Mouse (Mus musculus) ES-E14 (cell line): ENCODE data around the gene Hrg. TPM values are rescaled to one million over a fixed set of nuclear protein-coding genes. Genes with fewer than 3 reads are reported as not detected.

Experiments
- DNase-seq: peaks from one replicate; pipeline ENCODE4 v3.0.0-alpha.2; 2013; ENCODE audit warnings: low read depth, low spot score
- H3K27ac ChIP-seq: 2 replicates; pipeline ENCODE4 v1.5.1; 2012; ENCODE audit warnings: low read depth, mild to moderate bottlenecking, low read length, moderate library complexity, mixed read lengths; ENCODE audit not compliant: poor library complexity, insufficient read depth, severe bottlenecking
- H3K36me3 ChIP-seq: 2 replicates; pipeline ENCODE4 v1.6.1; 2012; ENCODE audit warnings: mild to moderate bottlenecking, low read length, moderate library complexity, mixed read lengths; ENCODE audit not compliant: control insufficient read depth, poor library complexity, insufficient read depth, severe bottlenecking
- H3K4me1 ChIP-seq, 2 experiments: fragments of 150-350 bp in 1 of 2; sonication (generic) in 1 of 2; 2 replicates each; pipeline ENCODE4 v1.6.1; 2012; ENCODE audit warnings: low read length in 2 of 2, mild to moderate bottlenecking in 1 of 2, mixed read lengths in 1 of 2; ENCODE audit not compliant: control insufficient read depth in 2 of 2, insufficient read depth in 2 of 2, poor library complexity in 1 of 2
- H3K4me3 ChIP-seq, 2 experiments: fragments of 150-350 bp in 1 of 2; sonication (generic) in 1 of 2; 2 replicates each; pipeline ENCODE4 v1.5.1; 2012; ENCODE audit warnings: low read length in 2 of 2, low read depth in 1 of 2, mild to moderate bottlenecking in 1 of 2, mixed read lengths in 1 of 2; ENCODE audit not compliant: insufficient read depth in 1 of 2, poor library complexity in 1 of 2, severe bottlenecking in 1 of 2
- H3K9ac ChIP-seq: 2 replicates; pipeline ENCODE4 v1.6.1; 2012; ENCODE audit warnings: low read depth, mild to moderate bottlenecking, low read length, mixed read lengths; ENCODE audit not compliant: poor library complexity, insufficient read depth, severe bottlenecking
- H3K9me3 ChIP-seq: fragments of 150-350 bp; sonication (generic); 2 replicates; pipeline ENCODE4 v1.6.1; 2012; ENCODE audit warnings: low read depth, mild to moderate bottlenecking, low read length; ENCODE audit not compliant: control insufficient read depth, insufficient read depth
- CHD2 ChIP-seq: IDR thresholded peaks from 2 replicates; pipeline ENCODE4 v1.6.1; 2014; ENCODE audit warnings: mild to moderate bottlenecking, low read depth, low read length, inconsistent platforms
- HCFC1 ChIP-seq: IDR thresholded peaks from 2 replicates; pipeline ENCODE4 v1.6.1; 2012; ENCODE audit warnings: low read length, inconsistent platforms, borderline replicate concordance; ENCODE audit not compliant: insufficient read depth
- MAFK ChIP-seq: IDR thresholded peaks from 2 replicates; pipeline ENCODE4 v1.6.1; 2014; ENCODE audit warnings: mild to moderate bottlenecking, low read depth, low read length, inconsistent platforms; ENCODE audit not compliant: insufficient read depth
- ZC3H11A ChIP-seq: IDR thresholded peaks from 2 replicates; pipeline ENCODE4 v1.6.1; 2012; ENCODE audit warnings: low read depth, mild to moderate bottlenecking, inconsistent platforms, low read length, borderline replicate concordance
- ZNF384 ChIP-seq: IDR thresholded peaks from 2 replicates; pipeline ENCODE4 v1.6.1; 2012; ENCODE audit warnings: low read depth, low read length, inconsistent platforms
- in situ Hi-C, 2 experiments: fragments of 600-800 bp; cut with MboI; formaldehyde crosslinking; loops; one replicate each; pipeline ENCODE4 v1.15.1; 2025; ENCODE audit warnings: low sequenced_read_pairs in 2 of 2, inconsistent platforms in 1 of 2; ENCODE audit not compliant: unreplicated experiment in 2 of 2
- total RNA-seq: library from RNA; depleted of rRNA; stranded (reverse); fragments of 300-350 nt; gene quantifications from 2 replicates; pipeline ENCODE4 v1.2.3, GENCODE M21; 2012

The Hrg gene
- total RNA-seq, 1 experiment, result not detected

DNA sequence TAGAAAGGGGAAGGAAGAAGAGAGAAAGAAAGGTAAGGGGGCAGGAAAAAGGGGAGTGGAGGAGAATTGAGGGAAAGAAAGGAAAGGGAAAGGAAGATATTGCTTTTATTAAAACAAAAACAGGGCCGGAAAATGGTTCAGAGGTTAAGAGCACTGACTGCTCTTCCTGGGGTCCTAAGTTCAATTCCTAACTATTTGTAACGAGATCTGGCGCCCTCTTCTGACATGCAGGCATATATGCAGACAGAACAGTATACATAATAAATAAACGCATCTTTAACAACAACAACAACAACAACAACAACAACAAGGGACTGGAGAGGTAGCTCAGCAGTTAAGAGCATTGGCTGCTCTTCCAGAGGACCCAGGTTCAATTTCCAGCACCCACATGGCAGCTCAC is 2.2 kb downstream of the Hrg start:
- TF ChIP-seq MAFK, result no peak
- TF ChIP-seq ZC3H11A, result 0 out of 2 replicates have a peak, but pooled peaks have one; percentile 24
- H3K36me3 ChIP-seq, result no peaks in the 10 kb centered on the region
- H3K9me3 ChIP-seq, result no peaks in the 10 kb centered on the region
- H3K9ac ChIP-seq, result no peak overlapping the region
- peaks cover 0 to 4% of the 10 kb centered on the region in 2 experiments; a peak in 2 of 4 replicates for H3K4me1 ChIP-seq
- in situ Hi-C loops, result no loop called here
- H3K27ac ChIP-seq, result no peak overlapping the region
- no peak overlapping the region for H3K4me3 ChIP-seq
- no peak for DNase-seq

DNA sequence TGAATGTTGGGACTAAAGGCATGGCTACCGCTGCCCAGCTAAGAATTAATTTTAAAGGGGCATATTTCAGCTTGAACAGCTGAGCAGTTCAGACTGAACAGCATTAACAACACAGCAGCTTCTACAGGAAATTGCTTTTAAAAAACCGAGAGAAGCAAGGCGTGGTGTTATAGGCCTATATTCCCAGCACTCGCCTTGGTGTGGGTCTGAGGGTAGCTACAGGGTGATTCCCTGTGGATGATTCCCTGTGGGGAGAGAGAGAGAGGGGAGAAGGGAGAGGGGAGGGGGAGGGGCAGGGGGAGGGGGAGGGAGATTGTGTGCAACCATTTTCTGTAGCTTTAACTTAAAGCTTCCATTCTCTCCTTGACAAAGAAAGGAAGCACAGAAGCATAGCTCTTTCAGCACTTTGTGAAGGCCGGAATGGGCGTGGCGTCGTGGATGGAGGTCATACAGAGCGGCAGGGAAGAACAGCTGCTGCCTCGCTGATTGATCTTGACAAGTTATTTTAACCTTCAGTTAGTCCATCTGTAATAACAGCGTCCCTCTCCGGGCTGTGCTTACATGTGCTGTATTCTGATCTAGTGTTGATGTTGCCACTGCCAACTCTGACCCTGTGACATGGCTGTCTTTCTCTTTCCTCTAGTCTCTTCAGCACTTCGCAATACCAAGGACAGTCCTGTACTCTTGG is 4.7 kb downstream of the Hrg start:
- H3K36me3 ChIP-seq, result no peaks in the 10 kb centered on the region
- H3K4me3 ChIP-seq, result peak overlapping the region; percentile 3 to 49; a peak in 3 of 4 replicates
- TF ChIP-seq CHD2, result no peak
- no peak overlapping the region for H3K9ac ChIP-seq
- peaks cover 0 to 4% of the 10 kb centered on the region in 2 experiments; a peak in 2 of 4 replicates for H3K4me1 ChIP-seq
- no peak overlapping the region for H3K27ac ChIP-seq
- in situ Hi-C loops, result no loop called here
- H3K9me3 ChIP-seq, result no peaks in the 10 kb centered on the region
- peak; percentile 86 for DNase-seq

DNA sequence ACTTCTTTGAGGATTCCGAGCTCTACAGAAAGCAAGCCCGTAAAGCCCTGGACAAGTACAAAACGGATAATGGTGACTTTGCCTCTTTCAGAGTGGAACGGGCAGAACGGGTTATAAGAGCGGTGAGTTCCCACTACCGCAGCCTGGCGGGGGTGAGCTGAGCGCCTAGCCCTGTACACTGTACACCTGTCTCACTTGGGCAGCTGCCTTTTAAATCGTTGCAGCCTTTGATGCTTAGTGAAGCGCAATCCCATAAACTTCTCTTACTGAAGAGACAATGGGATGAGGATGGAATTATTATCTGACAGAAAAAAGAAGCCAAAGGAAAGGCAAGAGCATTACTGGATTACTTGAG is 5.2 kb downstream of the Hrg start:
- H3K4me3 ChIP-seq, result peak overlapping the region; percentile 3 to 49; a peak in 3 of 4 replicates
- no peaks in the 10 kb centered on the region for H3K9me3 ChIP-seq
- peaks cover 0 to 4% of the 10 kb centered on the region in 2 experiments; a peak in 2 of 4 replicates for H3K4me1 ChIP-seq
- no peaks in the 10 kb centered on the region for H3K36me3 ChIP-seq
- no peak for DNase-seq
- in situ Hi-C loops, result no loop called here
- no peak for TF ChIP-seq ZC3H11A
- TF ChIP-seq HCFC1, result no peak
- no peak for TF ChIP-seq MAFK
- no peak for TF ChIP-seq CHD2
- no peak for TF ChIP-seq ZNF384
- no peak overlapping the region for H3K27ac ChIP-seq
- no peak overlapping the region for H3K9ac ChIP-seq

DNA sequence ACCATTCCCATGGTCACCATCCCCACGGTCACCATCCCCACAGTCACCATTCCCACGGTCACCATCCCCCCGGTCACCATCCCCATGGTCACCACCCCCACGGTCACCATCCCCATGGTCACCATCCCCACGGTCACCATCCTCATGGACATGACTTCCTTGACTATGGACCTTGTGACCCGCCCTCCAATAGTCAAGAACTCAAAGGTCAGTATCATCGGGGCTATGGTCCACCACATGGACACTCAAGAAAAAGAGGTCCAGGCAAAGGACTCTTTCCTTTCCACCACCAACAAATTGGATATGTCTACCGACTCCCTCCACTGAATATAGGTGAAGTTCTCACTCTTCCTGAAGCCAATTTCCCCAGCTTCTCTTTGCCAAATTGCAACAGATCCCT is 10.2 kb downstream of the Hrg start:
- Histone ChIP-seq H3K27ac (no peak overlapping the region), H3K9ac (no peak overlapping the region), H3K4me1 (no peaks in the 10 kb centered on the region), H3K36me3 (no peaks in the 10 kb centered on the region), H3K9me3 (no peaks in the 10 kb centered on the region), H3K4me3 (no peak overlapping the region)
- DNase-seq, result no peak
- in situ Hi-C loops, result no loop called here
- TF ChIP-seq MAFK, result no peak
- TF ChIP-seq ZNF384, result no peak
- no peak for TF ChIP-seq HCFC1
- no peak for TF ChIP-seq ZC3H11A
- no peak for TF ChIP-seq CHD2

DNA sequence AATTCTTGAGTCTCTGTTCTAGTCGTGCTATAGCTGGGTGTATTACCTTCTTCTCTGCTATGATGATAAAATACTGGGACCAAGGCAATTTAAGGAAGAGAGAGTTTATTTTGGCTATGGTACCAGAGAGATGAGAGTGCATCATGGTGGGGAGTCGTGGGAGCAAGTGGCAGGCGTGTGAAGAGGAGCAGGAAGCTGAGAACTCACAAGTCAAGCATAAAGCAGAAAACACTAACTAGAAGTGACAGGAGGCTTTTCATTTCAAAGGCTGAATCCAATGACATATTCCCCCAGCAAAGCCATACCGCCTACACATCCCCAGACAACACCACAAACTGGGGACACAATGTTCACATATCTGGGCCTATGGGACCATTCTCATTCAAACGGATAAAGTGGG is 11.4 kb downstream of the Hrg start:
- in situ Hi-C loops, result no loop called here
- Histone ChIP-seq H3K4me3 (no peak overlapping the region), H3K4me1 (no peaks in the 10 kb centered on the region), H3K9ac (no peak overlapping the region), H3K36me3 (no peaks in the 10 kb centered on the region), H3K9me3 (no peaks in the 10 kb centered on the region), H3K27ac (no peak overlapping the region)
- TF ChIP-seq HCFC1, result no peak
- TF ChIP-seq ZC3H11A, result no peak
- no peak for TF ChIP-seq MAFK
- no peak for TF ChIP-seq ZNF384
- TF ChIP-seq CHD2, result no peak
- no peak for DNase-seq
